In the genomic region with DNA sequence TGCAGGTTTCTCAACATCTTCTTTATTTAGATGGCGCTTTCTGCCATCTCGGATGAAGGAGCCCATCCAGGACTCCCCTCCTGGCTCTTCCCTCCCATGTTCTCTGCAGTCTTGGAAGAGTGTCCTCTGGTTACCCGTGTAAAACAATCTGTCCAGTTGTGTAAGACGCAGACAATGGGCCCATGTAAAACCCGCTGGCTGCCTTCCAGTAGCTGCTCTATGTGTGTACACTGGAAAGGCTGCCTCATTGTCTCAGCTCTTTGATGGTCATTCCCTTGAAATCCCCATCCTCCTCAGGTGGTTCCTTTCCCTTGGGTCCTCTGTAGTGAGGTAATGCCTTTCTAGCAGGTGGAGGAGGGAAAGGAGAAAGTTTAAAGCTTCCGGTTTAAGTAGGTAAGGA, we compare ENCODE assay signal across 9 mouse cellular contexts.
DNase-seq lines count a peak whose midpoint lies in the region; ATAC-seq and TF ChIP-seq lines count a peak whose summit lies in the region.
"Had no signal": no experiment of that assay in that cellular context is flagged by ENCODE, and none has a peak within 500 bp of the region (broad histone marks: within the 10 kb centered on the region; RNA-seq: fewer than 3 reads in every experiment).

No protein-coding gene starts in this region.

- TF ChIP-seq CTCF in heart, postnatal 0 days (IDR thresholded peaks at IDR 0.05; ENCODE audit: low read depth), result no peak
- no peak for TF ChIP-seq CTCF in lung, embryonic 14.5 days (IDR thresholded peaks at IDR 0.05; ENCODE audit: low read depth)

- no peaks in the 10 kb centered on the region for H3K36me3 ChIP-seq in embryonic facial prominence, embryonic 15.5 days
- H3K36me3 ChIP-seq in heart, postnatal 0 days (replicated peaks; ENCODE audit: control insufficient read depth, insufficient read depth, low read length), result no peaks in the 10 kb centered on the region
- no peaks in the 10 kb centered on the region for H3K36me3 ChIP-seq in lung, embryonic 14.5 days (ENCODE audit: insufficient read depth)
- H3K36me3 ChIP-seq in midbrain, embryonic 15.5 days (replicated peaks), result no peaks in the 10 kb centered on the region
- H3K36me3 ChIP-seq: limb, embryonic 13.5 days had no signal

- H3K4me1 ChIP-seq in embryonic facial prominence, embryonic 15.5 days, result peaks cover 9% of the 10 kb centered on the region; the same call in 1 of the 2 replicates
- peaks cover 22% of the 10 kb centered on the region for H3K4me1 ChIP-seq in heart, postnatal 0 days (ENCODE audit: control insufficient read depth, insufficient read depth)
- H3K4me1 ChIP-seq in lung, embryonic 14.5 days (ENCODE audit: insufficient read depth), result no peaks in the 10 kb centered on the region; the same call in 1 of the 2 replicates
- no peaks in the 10 kb centered on the region for H3K4me1 ChIP-seq in midbrain, embryonic 15.5 days

- ATAC-seq in embryonic facial prominence, embryonic 15.5 days (ENCODE audit: insufficient number of reproducible peaks, low FRiP score, low TSS enrichment, low read depth), result 0 out of 2 replicates have a peak, but pooled peaks have one; percentile 34
- ATAC-seq in heart, postnatal 0 days (ENCODE audit: insufficient read depth, low read depth), result no peak
- no peak for ATAC-seq in lung, embryonic 14.5 days (ENCODE audit: insufficient read depth)
- no peak for ATAC-seq in midbrain, embryonic 15.5 days (replicated peaks)

- WGBS in embryonic facial prominence, embryonic 15.5 days, result 85% methylated on average over 6 of the region's 6 CpGs
- WGBS in heart, postnatal 0 days, result 70% methylated on average over 6 of the region's 6 CpGs
- WGBS in lung, embryonic 14.5 days, result 77% methylated on average over 6 of the region's 6 CpGs
- 85% methylated on average over 6 of the region's 6 CpGs for WGBS in midbrain, embryonic 15.5 days

- no peaks in the 10 kb centered on the region for H3K27me3 ChIP-seq in embryonic facial prominence, embryonic 15.5 days
- no peaks in the 10 kb centered on the region for H3K27me3 ChIP-seq in heart, postnatal 0 days (ENCODE audit: control insufficient read depth, insufficient read depth, low read length)
- no peaks in the 10 kb centered on the region for H3K27me3 ChIP-seq in lung, embryonic 14.5 days (ENCODE audit: insufficient read depth, low read length)
- H3K27me3 ChIP-seq in midbrain, embryonic 15.5 days (replicated peaks), result no peaks in the 10 kb centered on the region
- H3K27me3 ChIP-seq: limb, embryonic 13.5 days had no signal

- no peak overlapping the region for H3K9ac ChIP-seq in embryonic facial prominence, embryonic 15.5 days
- H3K9ac ChIP-seq in heart, postnatal 0 days (replicated peaks; ENCODE audit: low read depth, low read length), result no peak overlapping the region
- H3K9ac ChIP-seq in lung, embryonic 14.5 days, result no peak overlapping the region
- no peak overlapping the region for H3K9ac ChIP-seq in midbrain, embryonic 15.5 days
- H3K9ac ChIP-seq: limb, embryonic 13.5 days had no signal

- 0 out of 2 replicates have a peak, but pooled peaks have one; percentile 28 for TF ChIP-seq EP300 in heart, postnatal 0 days (IDR thresholded peaks at IDR 0.05; ENCODE audit: low read depth)

- no peak overlapping the region for H3K27ac ChIP-seq in embryonic facial prominence, embryonic 15.5 days (replicated peaks)
- no peak overlapping the region for H3K27ac ChIP-seq in heart, postnatal 0 days (ENCODE audit: low read depth)
- H3K27ac ChIP-seq in lung, embryonic 14.5 days (ENCODE audit: low read depth), result no peak overlapping the region
- H3K27ac ChIP-seq in midbrain, embryonic 15.5 days, result no peak overlapping the region
- H3K27ac ChIP-seq: limb, embryonic 13.5 days had no signal

- peak; percentile 49 for DNase-seq in kidney, postnatal 10 days
- DNase-seq in kidney, adult 18-20 months, result no peak
- no peak for DNase-seq in heart, postnatal 0 days (ENCODE audit: low spot score)
- DNase-seq in lung, embryonic 14.5 days, result peak; percentile 57
- no peak for DNase-seq in embryo, embryonic 11 days
- DNase-seq in embryo, embryonic 10 days (ENCODE audit: low spot score), result no peak

- no peak overlapping the region for H3K4me3 ChIP-seq in embryonic facial prominence, embryonic 15.5 days (replicated peaks)
- no peak overlapping the region for H3K4me3 ChIP-seq in heart, postnatal 0 days (ENCODE audit: low read depth, low read length)
- H3K4me3 ChIP-seq in lung, embryonic 14.5 days (ENCODE audit: low read depth, low read length), result no peak overlapping the region
- no peak overlapping the region for H3K4me3 ChIP-seq in midbrain, embryonic 15.5 days
- H3K4me3 ChIP-seq: limb, embryonic 13.5 days had no signal

- no peaks in the 10 kb centered on the region for H3K9me3 ChIP-seq in embryonic facial prominence, embryonic 15.5 days (replicated peaks)
- no peaks in the 10 kb centered on the region for H3K9me3 ChIP-seq in heart, postnatal 0 days (replicated peaks; ENCODE audit: control insufficient read depth, low read length)
- no peaks in the 10 kb centered on the region for H3K9me3 ChIP-seq in lung, embryonic 14.5 days (ENCODE audit: low read depth, low read length)
- no peaks in the 10 kb centered on the region for H3K9me3 ChIP-seq in midbrain, embryonic 15.5 days
- H3K9me3 ChIP-seq: limb, embryonic 13.5 days had no signal

- no peak overlapping the region for H3K4me2 ChIP-seq in embryonic facial prominence, embryonic 15.5 days (replicated peaks)
- H3K4me2 ChIP-seq in heart, postnatal 0 days (ENCODE audit: low read depth, low read length), result no peak overlapping the region
- H3K4me2 ChIP-seq in lung, embryonic 14.5 days, result no peak overlapping the region
- H3K4me2 ChIP-seq in midbrain, embryonic 15.5 days, result no peak overlapping the region
- H3K4me2 ChIP-seq: limb, embryonic 13.5 days had no signal

Comparison
In these comparisons a context has a peak if more than half of its experiments do, and no peak if none do; other contexts are left out.
1. DNase-seq: peak in kidney, postnatal 10 days (single experiment) and lung, embryonic 14.5 days (single experiment); none in kidney, adult 18-20 months (single experiment), heart, postnatal 0 days (single experiment), embryo, embryonic 11 days (single experiment) and embryo, embryonic 10 days (single experiment).